Mouse (Mus musculus) lung, postnatal 0 days (tissue): ENCODE results near the gene Adgrf1.

ENCODE experiments used
- CTCF ChIP-seq: IDR thresholded peaks from 2 replicates; pipeline ENCODE4 v1.5.1; 2016; ENCODE audit warnings: antibody characterized with exemption, mild to moderate bottlenecking
- EP300 ChIP-seq: IDR thresholded peaks from 2 replicates; pipeline ENCODE4 v1.6.1; 2016; ENCODE audit warnings: antibody characterized with exemption, mild to moderate bottlenecking, control low read depth

- TF ChIP-seq EP300 = no peak
- TF ChIP-seq CTCF = no peak
Observed at GRCm38 (mm10) chr17:43368171-43368576, 98.0 kb downstream of the Adgrf1 start.
